Mouse (Mus musculus): ENCODE results near the gene Hoxc6. TPM values are rescaled to one million over a fixed set of nuclear protein-coding genes. Genes with fewer than 3 reads are reported as not detected.

The Hoxc6 gene
- polyA plus RNA-seq, 1 experiment, result not detected

DNA sequence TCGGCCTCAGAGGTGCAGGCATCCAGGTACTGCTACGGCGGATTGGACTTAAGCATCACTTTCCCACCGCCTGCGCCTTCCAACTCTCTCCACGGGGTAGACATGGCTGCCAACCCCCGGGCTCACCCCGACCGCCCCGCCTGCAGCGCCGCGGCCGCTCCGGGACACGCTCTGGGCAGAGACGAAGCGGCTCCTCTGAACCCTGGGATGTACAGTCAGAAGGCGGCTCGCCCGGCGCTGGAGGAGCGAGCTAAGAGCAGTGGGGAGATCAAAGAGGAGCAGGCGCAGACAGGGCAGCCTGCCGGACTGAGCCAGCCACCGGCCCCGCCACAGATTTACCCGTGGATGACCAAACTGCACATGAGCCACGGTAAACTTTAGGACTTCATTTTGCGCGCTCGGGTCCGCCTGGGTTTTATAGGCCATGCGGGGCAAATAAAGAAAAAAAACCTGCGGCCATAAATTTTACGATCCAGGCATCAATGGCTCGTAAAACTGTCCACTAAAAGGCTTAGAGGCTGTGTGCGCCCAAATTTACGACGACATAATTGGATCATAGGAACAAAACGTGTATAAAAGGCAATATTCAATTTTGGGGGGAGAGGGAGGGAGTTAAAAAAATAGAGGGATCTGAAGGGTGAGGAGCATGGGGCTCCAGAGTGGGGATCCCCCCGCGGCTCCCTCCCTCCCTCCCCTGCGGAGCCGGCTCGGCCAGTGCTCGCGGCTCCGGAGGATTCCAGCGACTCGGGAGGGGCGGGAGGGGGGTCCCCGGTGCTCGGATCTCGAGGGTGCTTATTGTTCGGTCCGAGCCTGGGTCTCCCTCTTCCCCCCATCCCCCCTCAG lies 16.3 kb downstream of the Hoxc6 start:
- Histone ChIP-seq H3K9me3 (ENCODE audit: control insufficient read depth, low read length) (peaks cover 4% of the 10 kb centered on the region; the same call in 1 of the 2 replicates), H3K27me3 (ENCODE audit: control insufficient read depth) (peaks cover 100% of the 10 kb centered on the region), H3K4me3 (replicated peaks) (no peak overlapping the region), H3K36me3 (ENCODE audit: control insufficient read depth) (no peaks in the 10 kb centered on the region), H3K4me1 (ENCODE audit: control insufficient read depth) (no peaks in the 10 kb centered on the region)
- no peak for TF ChIP-seq TAL1 (IDR thresholded peaks at IDR 0.05; ENCODE audit: low read length)
- no peak for TF ChIP-seq GATA1 (IDR thresholded peaks at IDR 0.05; ENCODE audit: low read length)

DNA sequence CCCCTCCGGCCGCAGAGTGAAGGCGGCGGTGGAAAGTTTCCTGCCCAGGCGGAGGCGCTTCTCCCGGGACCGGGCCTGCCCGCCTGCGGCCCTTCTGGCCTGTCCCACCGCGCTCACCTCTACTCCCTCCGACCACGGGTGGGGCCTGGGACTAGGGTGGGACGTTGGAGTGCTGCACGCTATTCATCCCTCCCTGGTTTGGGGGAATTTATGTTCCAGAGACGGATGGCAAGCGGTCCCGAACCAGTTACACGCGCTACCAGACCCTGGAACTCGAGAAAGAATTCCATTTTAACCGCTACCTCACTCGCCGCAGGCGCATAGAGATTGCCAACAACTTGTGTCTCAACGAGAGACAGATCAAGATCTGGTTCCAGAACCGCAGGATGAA lies 16.9 kb downstream of the Hoxc6 start:
- Histone ChIP-seq H3K36me3 (ENCODE audit: control insufficient read depth) (no peaks in the 10 kb centered on the region), H3K27me3 (ENCODE audit: control insufficient read depth) (peaks cover 100% of the 10 kb centered on the region), H3K4me3 (replicated peaks) (no peak overlapping the region), H3K4me1 (ENCODE audit: control insufficient read depth) (no peaks in the 10 kb centered on the region), H3K9me3 (ENCODE audit: control insufficient read depth, low read length) (peaks cover 4% of the 10 kb centered on the region; the same call in 1 of the 2 replicates)
- TF ChIP-seq GATA1 (IDR thresholded peaks at IDR 0.05; ENCODE audit: low read length) (no peak), TAL1 (IDR thresholded peaks at IDR 0.05; ENCODE audit: low read length) (no peak)

GRCm38 (mm10) chr15:103015406-103016166 lies 17.5 kb downstream of the Hoxc6 start:
- Histone ChIP-seq H3K9me3 (ENCODE audit: control insufficient read depth, low read length) (peaks cover 4% of the 10 kb centered on the region; the same call in 1 of the 2 replicates), H3K27me3 (ENCODE audit: control insufficient read depth) (peaks cover 100% of the 10 kb centered on the region), H3K36me3 (ENCODE audit: control insufficient read depth) (no peaks in the 10 kb centered on the region), H3K4me3 (replicated peaks) (no peak overlapping the region), H3K4me1 (ENCODE audit: control insufficient read depth) (no peaks in the 10 kb centered on the region)
- no peak for TF ChIP-seq GATA1 (IDR thresholded peaks at IDR 0.05; ENCODE audit: low read length)
- TF ChIP-seq TAL1 (IDR thresholded peaks at IDR 0.05; ENCODE audit: low read length), result no peak

DNA sequence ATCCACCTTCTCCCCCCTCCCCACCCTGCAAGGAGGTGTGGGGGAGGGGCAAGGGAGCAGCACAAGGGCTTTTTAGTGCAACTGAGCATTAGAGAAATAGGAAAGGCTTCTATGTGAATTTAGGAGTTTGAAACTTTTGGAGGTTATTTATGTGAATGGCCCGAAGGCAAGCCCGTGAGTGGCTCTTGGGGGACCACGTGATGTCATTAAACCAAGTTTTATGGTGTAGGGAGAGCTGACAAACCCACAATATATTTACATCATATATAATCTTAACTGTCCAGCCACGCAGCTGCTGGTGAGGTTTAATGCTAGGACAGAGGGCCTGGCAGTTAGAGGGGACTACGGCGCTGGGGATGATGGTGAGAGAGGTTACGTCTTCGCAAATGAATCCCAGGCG lies 20.6 kb downstream of the Hoxc6 start, which contains the start of gene Hoxc4:
Hoxc4 (plus strand) TSS at position 299 of the 400 bp plus-strand sequence.
- Histone ChIP-seq H3K4me3 (replicated peaks) (no peak within 1 kb of the TSS), H3K4me1 (ENCODE audit: control insufficient read depth) (no peaks in the 10 kb centered on the region), H3K36me3 (ENCODE audit: control insufficient read depth) (no peaks in the 10 kb centered on the region), H3K9me3 (ENCODE audit: control insufficient read depth, low read length) (peaks cover 4% of the 10 kb centered on the region; the same call in 1 of the 2 replicates), H3K27me3 (ENCODE audit: control insufficient read depth) (peaks cover 97% of the 10 kb centered on the region)
- TF ChIP-seq TAL1 (IDR thresholded peaks at IDR 0.05; ENCODE audit: low read length) (no peak), GATA1 (IDR thresholded peaks at IDR 0.05; ENCODE audit: low read length) (no peak)

DNA sequence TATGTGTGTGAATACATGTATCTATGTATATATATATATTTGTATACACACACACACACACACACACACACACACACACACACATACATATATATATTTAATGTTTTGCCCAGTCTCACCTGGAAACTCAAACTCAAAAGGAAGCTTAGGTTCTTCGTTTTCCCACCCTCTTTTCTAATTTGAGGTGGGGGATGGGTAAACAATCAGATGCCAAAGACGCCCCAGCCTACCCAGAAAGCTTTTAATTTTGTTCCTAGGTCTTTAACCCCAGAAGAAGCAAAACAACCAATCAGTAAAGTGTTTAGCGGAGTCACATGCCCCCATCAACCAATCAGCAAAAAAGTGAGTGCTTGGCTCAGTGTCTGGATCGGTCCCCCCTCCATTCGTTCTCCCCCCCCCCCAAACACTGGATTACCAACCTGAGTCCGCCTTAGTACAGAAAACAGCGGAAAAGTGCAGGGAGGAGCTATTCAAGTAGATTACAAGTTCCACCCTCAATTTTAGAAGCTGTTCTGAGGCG lies 22.9 kb downstream of the Hoxc6 start:
- peaks cover 97% of the 10 kb centered on the region for H3K27me3 ChIP-seq (ENCODE audit: control insufficient read depth)
- H3K4me1 ChIP-seq (ENCODE audit: control insufficient read depth), result no peaks in the 10 kb centered on the region
- H3K9me3 ChIP-seq (ENCODE audit: control insufficient read depth, low read length), result no peaks in the 10 kb centered on the region
- H3K36me3 ChIP-seq (ENCODE audit: control insufficient read depth), result no peaks in the 10 kb centered on the region
- TF ChIP-seq TAL1 (IDR thresholded peaks at IDR 0.05; ENCODE audit: low read length) (no peak), GATA1 (IDR thresholded peaks at IDR 0.05; ENCODE audit: low read length) (no peak)
- H3K4me3 ChIP-seq (replicated peaks), result no peak overlapping the region

GRCm38 (mm10) chr15:103021544-103021943 lies 23.5 kb downstream of the Hoxc6 start:
- no peaks in the 10 kb centered on the region for H3K9me3 ChIP-seq (ENCODE audit: control insufficient read depth, low read length)
- H3K4me3 ChIP-seq (replicated peaks), result no peak overlapping the region
- no peak for TF ChIP-seq GATA1 (IDR thresholded peaks at IDR 0.05; ENCODE audit: low read length)
- TF ChIP-seq TAL1 (IDR thresholded peaks at IDR 0.05; ENCODE audit: low read length), result no peak
- H3K27me3 ChIP-seq (ENCODE audit: control insufficient read depth), result peaks cover 97% of the 10 kb centered on the region
- no peaks in the 10 kb centered on the region for H3K36me3 ChIP-seq (ENCODE audit: control insufficient read depth)
- H3K4me1 ChIP-seq (ENCODE audit: control insufficient read depth), result no peaks in the 10 kb centered on the region

DNA sequence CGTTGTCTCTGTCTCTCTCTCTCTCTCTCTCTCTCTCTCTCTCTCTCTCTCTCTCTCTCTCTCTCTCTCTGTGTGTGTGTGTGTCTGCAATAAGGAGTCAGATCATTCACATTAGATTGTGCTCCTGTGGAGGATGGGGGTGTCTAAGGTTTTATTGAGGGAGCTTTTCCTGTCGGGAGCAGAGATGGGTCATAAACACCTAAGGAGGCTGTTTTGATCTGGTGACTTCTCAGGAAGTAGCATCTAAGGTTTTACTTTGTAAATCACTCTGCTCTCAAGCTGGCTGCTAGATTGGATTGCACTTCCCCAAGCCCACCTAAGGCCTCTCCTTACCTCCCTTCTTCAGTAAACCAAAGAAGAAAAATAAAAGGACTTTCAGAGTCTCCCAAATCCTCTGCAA lies 26.1 kb downstream of the Hoxc6 start:
- Histone ChIP-seq H3K4me1 (ENCODE audit: control insufficient read depth) (no peaks in the 10 kb centered on the region), H3K27me3 (ENCODE audit: control insufficient read depth) (peaks cover 97% of the 10 kb centered on the region), H3K36me3 (ENCODE audit: control insufficient read depth) (no peaks in the 10 kb centered on the region), H3K4me3 (replicated peaks) (no peak overlapping the region), H3K9me3 (ENCODE audit: control insufficient read depth, low read length) (no peaks in the 10 kb centered on the region)
- TF ChIP-seq GATA1 (IDR thresholded peaks at IDR 0.05; ENCODE audit: low read length) (no peak), TAL1 (IDR thresholded peaks at IDR 0.05; ENCODE audit: low read length) (no peak)

- Histone ChIP-seq H3K4me3 (replicated peaks) (no peak overlapping the region), H3K9me3 (ENCODE audit: control insufficient read depth, low read length) (no peaks in the 10 kb centered on the region), H3K36me3 (ENCODE audit: control insufficient read depth) (no peaks in the 10 kb centered on the region), H3K4me1 (ENCODE audit: control insufficient read depth) (no peaks in the 10 kb centered on the region), H3K27me3 (ENCODE audit: control insufficient read depth) (peaks cover 99% of the 10 kb centered on the region)
- TF ChIP-seq TAL1 (IDR thresholded peaks at IDR 0.05; ENCODE audit: low read length) (no peak), GATA1 (IDR thresholded peaks at IDR 0.05; ENCODE audit: low read length) (no peak)
Observed at GRCm38 (mm10) chr15:103027266-103028235, 29.5 kb downstream of the Hoxc6 start.
